Mouse (Mus musculus): Measurements from ENCODE around the gene Zdhhc19. TPM values are rescaled to one million over a fixed set of nuclear protein-coding genes. Genes with fewer than 3 reads are reported as not detected.
"Not testable (repeated sequence)": the region's sequence is repeated elsewhere in the genome, so short reads cannot be mapped to it uniquely, and the experiment has no call there.

Zdhhc19 gene
- polyA plus RNA-seq, 1 experiment from 2014 or later: not detected

GRCm38 (mm10) chr16:32494371-32494770 lies 1.7 kb upstream of the Zdhhc19 start:
- H3K4me2 ChIP-seq (replicated peaks; ENCODE audit: low read depth, low read length); ATAC-seq (ENCODE audit: insufficient number of reproducible peaks, insufficient read depth, low FRiP score, low read depth); H3K27me3 ChIP-seq (ENCODE audit: control insufficient read depth, insufficient read depth, low read length); H3K9ac ChIP-seq (replicated peaks; ENCODE audit: low read depth, low read length); H3K27ac ChIP-seq (ENCODE audit: low read length); H3K36me3 ChIP-seq (ENCODE audit: control insufficient read depth, insufficient read depth, low read length); H3K9me3 ChIP-seq (ENCODE audit: control insufficient read depth, low read depth, low read length); H3K4me3 ChIP-seq (ENCODE audit: low read depth, low read length); H3K4me1 ChIP-seq (ENCODE audit: control insufficient read depth, insufficient read depth, low read length): not testable (repeated sequence)
- 45% methylated on average over 6 of the region's 6 CpGs for WGBS

- Histone ChIP-seq H3K4me3 (ENCODE audit: low read depth, low read length) (no peak overlapping the region), H3K9me3 (ENCODE audit: control insufficient read depth, low read depth, low read length) (no peaks in the 10 kb centered on the region), H3K27me3 (ENCODE audit: control insufficient read depth, insufficient read depth, low read length) (no peaks in the 10 kb centered on the region), H3K4me2 (replicated peaks; ENCODE audit: low read depth, low read length) (no peak overlapping the region; the same call in 1 of the 2 replicates), H3K9ac (replicated peaks; ENCODE audit: low read depth, low read length) (no peak overlapping the region), H3K36me3 (ENCODE audit: control insufficient read depth, insufficient read depth, low read length) (no peaks in the 10 kb centered on the region), H3K4me1 (ENCODE audit: control insufficient read depth, insufficient read depth, low read length) (no peaks in the 10 kb centered on the region), H3K27ac (ENCODE audit: low read length) (no peak overlapping the region)
- WGBS: 60% methylated on average over 13 of the region's 13 CpGs
- no peak for ATAC-seq (ENCODE audit: insufficient number of reproducible peaks, insufficient read depth, low FRiP score, low read depth)
These were observed 2.9 kb downstream of the Zdhhc19 start for GRCm38 (mm10) chr16:32498996-32499395.

- H3K9me3 ChIP-seq (ENCODE audit: control insufficient read depth, low read depth, low read length): no peaks in the 10 kb centered on the region
- H3K4me2 ChIP-seq (replicated peaks; ENCODE audit: low read depth, low read length): peak overlapping the region; percentile 61
- H3K4me1 ChIP-seq (ENCODE audit: control insufficient read depth, insufficient read depth, low read length): no peaks in the 10 kb centered on the region
- peak overlapping the region; percentile 26 for H3K4me3 ChIP-seq (ENCODE audit: low read depth, low read length)
- no peak overlapping the region for H3K27ac ChIP-seq (ENCODE audit: low read length)
- 0 out of 2 replicates have a peak overlapping the region, but pooled peaks have one; percentile 14 for H3K9ac ChIP-seq (replicated peaks; ENCODE audit: low read depth, low read length)
- no peaks in the 10 kb centered on the region for H3K27me3 ChIP-seq (ENCODE audit: control insufficient read depth, insufficient read depth, low read length)
- peak; percentile 90 for ATAC-seq (ENCODE audit: insufficient number of reproducible peaks, insufficient read depth, low FRiP score, low read depth)
- 9% methylated on average over 22 of the region's 22 CpGs for WGBS
- no peaks in the 10 kb centered on the region for H3K36me3 ChIP-seq (ENCODE audit: control insufficient read depth, insufficient read depth, low read length)
These were observed 3.5 kb downstream of the Zdhhc19 start for GRCm38 (mm10) chr16:32499430-32500037.

GRCm38 (mm10) chr16:32501459-32501858 lies 5.4 kb downstream of the Zdhhc19 start:
- H3K4me2 ChIP-seq (replicated peaks; ENCODE audit: low read depth, low read length): no peak overlapping the region
- no peak overlapping the region for H3K9ac ChIP-seq (replicated peaks; ENCODE audit: low read depth, low read length)
- H3K4me3 ChIP-seq (ENCODE audit: low read depth, low read length): no peak overlapping the region
- H3K36me3 ChIP-seq (ENCODE audit: control insufficient read depth, insufficient read depth, low read length): no peaks in the 10 kb centered on the region
- H3K27ac ChIP-seq (ENCODE audit: low read length): no peak overlapping the region
- no peaks in the 10 kb centered on the region for H3K9me3 ChIP-seq (ENCODE audit: control insufficient read depth, low read depth, low read length)
- ATAC-seq (ENCODE audit: insufficient number of reproducible peaks, insufficient read depth, low FRiP score, low read depth): no peak
- WGBS: 75% methylated on average over 7 of the region's 7 CpGs
- H3K27me3 ChIP-seq (ENCODE audit: control insufficient read depth, insufficient read depth, low read length): no peaks in the 10 kb centered on the region
- H3K4me1 ChIP-seq (ENCODE audit: control insufficient read depth, insufficient read depth, low read length): no peaks in the 10 kb centered on the region

GRCm38 (mm10) chr16:32502621-32503335 lies 6.7 kb downstream of the Zdhhc19 start:
- Histone ChIP-seq H3K4me2 (replicated peaks; ENCODE audit: low read depth, low read length) (no peak overlapping the region), H3K27me3 (ENCODE audit: control insufficient read depth, insufficient read depth, low read length) (no peaks in the 10 kb centered on the region), H3K27ac (ENCODE audit: low read length) (no peak overlapping the region), H3K9ac (replicated peaks; ENCODE audit: low read depth, low read length) (no peak overlapping the region), H3K4me1 (ENCODE audit: control insufficient read depth, insufficient read depth, low read length) (no peaks in the 10 kb centered on the region), H3K9me3 (ENCODE audit: control insufficient read depth, low read depth, low read length) (no peaks in the 10 kb centered on the region), H3K4me3 (ENCODE audit: low read depth, low read length) (no peak overlapping the region), H3K36me3 (ENCODE audit: control insufficient read depth, insufficient read depth, low read length) (no peaks in the 10 kb centered on the region)
- 84% methylated on average over 12 of the region's 12 CpGs for WGBS
- ATAC-seq (ENCODE audit: insufficient number of reproducible peaks, insufficient read depth, low FRiP score, low read depth): no peak

- WGBS: 63% methylated on average over 6 of the region's 6 CpGs
- no peak overlapping the region for H3K4me3 ChIP-seq (ENCODE audit: low read depth, low read length)
- H3K36me3 ChIP-seq (ENCODE audit: control insufficient read depth, insufficient read depth, low read length): no peaks in the 10 kb centered on the region
- H3K4me1 ChIP-seq (ENCODE audit: control insufficient read depth, insufficient read depth, low read length): 0 out of 2 replicates have a peak, but pooled peaks cover under 1% of the 10 kb centered on the region
- H3K4me2 ChIP-seq (replicated peaks; ENCODE audit: low read depth, low read length): no peak overlapping the region
- H3K9ac ChIP-seq (replicated peaks; ENCODE audit: low read depth, low read length): no peak overlapping the region
- ATAC-seq (ENCODE audit: insufficient number of reproducible peaks, insufficient read depth, low FRiP score, low read depth): no peak
- H3K27ac ChIP-seq (ENCODE audit: low read length): no peak overlapping the region
- no peaks in the 10 kb centered on the region for H3K27me3 ChIP-seq (ENCODE audit: control insufficient read depth, insufficient read depth, low read length)
- no peaks in the 10 kb centered on the region for H3K9me3 ChIP-seq (ENCODE audit: control insufficient read depth, low read depth, low read length)
These were observed 7.6 kb downstream of the Zdhhc19 start for GRCm38 (mm10) chr16:32503633-32504032.

- no peak overlapping the region for H3K9ac ChIP-seq (replicated peaks; ENCODE audit: low read depth, low read length)
- 0 out of 2 replicates have a peak, but pooled peaks cover 3% of the 10 kb centered on the region for H3K4me1 ChIP-seq (ENCODE audit: control insufficient read depth, insufficient read depth, low read length)
- H3K36me3 ChIP-seq (ENCODE audit: control insufficient read depth, insufficient read depth, low read length): no peaks in the 10 kb centered on the region
- H3K9me3 ChIP-seq (ENCODE audit: control insufficient read depth, low read depth, low read length): no peaks in the 10 kb centered on the region
- H3K4me3 ChIP-seq (ENCODE audit: low read depth, low read length): no peak overlapping the region
- no peak for ATAC-seq (ENCODE audit: insufficient number of reproducible peaks, insufficient read depth, low FRiP score, low read depth)
- H3K4me2 ChIP-seq (replicated peaks; ENCODE audit: low read depth, low read length): no peak overlapping the region
- WGBS: 80% methylated on average over 8 of the region's 8 CpGs
- no peaks in the 10 kb centered on the region for H3K27me3 ChIP-seq (ENCODE audit: control insufficient read depth, insufficient read depth, low read length)
- H3K27ac ChIP-seq (ENCODE audit: low read length): no peak overlapping the region
These were observed 10.2 kb downstream of the Zdhhc19 start for GRCm38 (mm10) chr16:32506298-32506697.

GRCm38 (mm10) chr16:32506868-32507267 lies 10.8 kb downstream of the Zdhhc19 start:
- H3K36me3 ChIP-seq (ENCODE audit: control insufficient read depth, insufficient read depth, low read length): no peaks in the 10 kb centered on the region
- ATAC-seq (ENCODE audit: insufficient number of reproducible peaks, insufficient read depth, low FRiP score, low read depth): no peak
- no peaks in the 10 kb centered on the region for H3K27me3 ChIP-seq (ENCODE audit: control insufficient read depth, insufficient read depth, low read length)
- 0 out of 2 replicates have a peak, but pooled peaks cover 3% of the 10 kb centered on the region for H3K4me1 ChIP-seq (ENCODE audit: control insufficient read depth, insufficient read depth, low read length)
- no peaks in the 10 kb centered on the region for H3K9me3 ChIP-seq (ENCODE audit: control insufficient read depth, low read depth, low read length)
- H3K9ac ChIP-seq (replicated peaks; ENCODE audit: low read depth, low read length): no peak overlapping the region
- no peak overlapping the region for H3K27ac ChIP-seq (ENCODE audit: low read length)
- H3K4me2 ChIP-seq (replicated peaks; ENCODE audit: low read depth, low read length): no peak overlapping the region
- no peak overlapping the region for H3K4me3 ChIP-seq (ENCODE audit: low read depth, low read length)
- 76% methylated on average over 7 of the region's 7 CpGs for WGBS

All from stomach, embryonic 14.5 days (tissue).